Mouse (Mus musculus) brain, embryonic 14.5 days (tissue): ENCODE data around the gene 5730522E02Rik.

Experiments used
- CTCF ChIP-seq: fragments of 200-500 bp; IDR thresholded peaks from 2 replicates; pipeline ENCODE4 v1.5.1; 2012; ENCODE audit warnings: inconsistent platforms, mild to moderate bottlenecking, moderate library complexity, borderline replicate concordance; ENCODE audit not compliant: insufficient read depth, insufficient read length; ENCODE audit errors: extremely low read depth
- POLR2A ChIP-seq: fragments of 200-500 bp; IDR thresholded peaks from 2 replicates; pipeline ENCODE4 v1.6.1; 2012; ENCODE audit warnings: mild to moderate bottlenecking, inconsistent platforms, borderline replicate concordance; ENCODE audit not compliant: poor library complexity, insufficient read depth, insufficient read length, severe bottlenecking; ENCODE audit errors: extremely low read depth

GRCm38 (mm10) chr11:26202842-26203241, 7.7 kb downstream of the 5730522E02Rik start:
- no peak for TF ChIP-seq CTCF
- TF ChIP-seq POLR2A = no peak
